Mouse (Mus musculus) adrenal gland, postnatal 4 days (tissue): ENCODE measurements around the gene Itpkc. TPM values are rescaled to one million over a fixed set of nuclear protein-coding genes. Genes with fewer than 3 reads are reported as not detected.

Source experiments
- DNase-seq, 2 experiments: peaks; one replicate each; pipeline ENCODE4 v3.0.0; 2021 to 2022; ENCODE audit warnings: low spot score in 2 of 2, mixed read lengths in 2 of 2
- microRNA-seq: library from miRNA; unstranded; fragments of <30 nt; microRNA quantifications from one replicate; pipeline ENCODE4 v1.2.0, GENCODE M21; 2021
- total RNA-seq, 2 experiments: library from RNA; stranded (reverse); gene quantifications; 2 replicates each; pipeline ENCODE4 v1.2.3; 2021

The Itpkc gene
- total RNA-seq, 2 experiments from 2014 or later, result 12.7 to 14.4 TPM

GRCm38 (mm10) chr7:27166229-27166613 lies 62.2 kb downstream of the Itpkc start:
- DNase-seq, result peak; percentile 82 to 84

- DNase-seq, result no peak
Observed at GRCm38 (mm10) chr7:27165696-27166095, 62.8 kb downstream of the Itpkc start.

- peak in 1 of 2 experiments; percentile 55 for DNase-seq
Observed at GRCm38 (mm10) chr7:27165007-27165655, 63.3 kb downstream of the Itpkc start.

DNA sequence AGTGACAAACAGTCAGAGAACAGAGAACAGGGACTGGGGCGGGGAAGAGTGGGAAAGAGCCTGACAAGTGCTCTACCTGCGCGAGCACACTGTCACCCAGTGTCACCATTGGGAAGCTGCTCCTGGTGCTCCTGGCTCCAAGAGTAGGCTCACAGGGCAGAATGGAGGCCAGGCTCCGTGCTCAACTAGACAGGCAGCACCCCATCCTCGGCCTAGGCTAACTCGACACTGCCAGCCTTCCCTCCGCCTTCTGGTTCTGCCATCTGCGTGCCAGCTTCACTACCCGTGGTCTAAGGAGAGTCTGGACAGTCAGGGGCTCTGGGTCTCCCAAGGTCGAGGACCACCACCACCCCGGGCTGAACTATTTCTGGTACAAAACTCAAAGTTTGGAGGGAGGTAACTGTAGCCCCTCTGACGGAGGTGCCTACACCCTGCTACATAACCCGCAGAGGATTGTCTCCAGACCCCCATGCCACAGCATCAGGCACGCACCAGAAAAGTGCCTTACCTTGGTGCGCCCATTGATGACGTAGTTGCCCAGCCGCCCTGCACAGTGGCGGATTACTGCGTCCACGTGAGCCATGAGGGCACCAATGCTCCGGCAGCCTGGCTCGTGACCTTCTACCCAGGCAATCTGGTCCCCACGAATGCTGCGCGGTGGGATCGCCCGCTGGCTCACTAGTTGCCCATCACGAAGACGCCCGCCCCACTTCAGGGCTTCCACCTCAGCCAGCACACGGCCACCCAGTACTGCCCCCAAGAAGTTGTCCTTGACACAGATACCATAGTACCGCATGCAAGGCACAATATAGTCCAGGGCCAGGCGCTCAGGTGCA lies 64.1 kb downstream of the Itpkc start:
- no peak for DNase-seq

- no peak for DNase-seq
Observed at GRCm38 (mm10) chr7:27163450-27163805, 65.0 kb downstream of the Itpkc start.

DNA sequence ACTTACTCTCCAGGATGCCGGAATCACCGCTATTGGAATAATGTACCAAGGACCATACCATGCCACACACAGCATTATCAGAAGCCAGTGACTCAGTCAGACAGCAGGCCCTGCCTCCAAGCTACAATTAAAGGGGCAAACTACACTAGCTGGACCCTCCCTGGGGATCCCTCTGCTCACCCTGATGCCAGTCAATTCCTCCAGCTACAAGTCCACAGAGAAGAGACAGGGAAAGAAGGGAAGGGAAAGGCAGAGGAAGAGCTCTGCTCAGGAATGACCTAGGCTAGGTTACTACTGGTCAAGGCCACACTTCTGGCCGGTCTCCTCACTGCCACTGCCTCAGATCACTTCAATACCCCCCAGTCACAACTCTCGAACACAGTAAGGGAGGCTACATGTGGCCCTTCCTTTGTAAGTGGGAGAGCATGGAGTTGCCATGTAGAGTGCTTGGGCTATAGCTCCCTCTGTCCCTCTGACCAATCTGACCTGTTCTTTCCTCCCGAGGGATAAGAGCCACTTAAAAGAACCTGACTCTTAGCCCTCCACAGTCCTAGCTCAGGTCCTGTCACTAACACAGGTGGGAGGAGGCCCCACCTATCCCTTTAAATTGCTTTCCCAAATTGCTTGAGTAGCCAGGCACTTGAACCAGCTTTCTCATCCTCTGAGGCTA lies 65.5 kb downstream of the Itpkc start:
- DNase-seq, result no peak

GRCm38 (mm10) chr7:27161744-27162143 lies 66.7 kb downstream of the Itpkc start:
- DNase-seq, result no peak

DNA sequence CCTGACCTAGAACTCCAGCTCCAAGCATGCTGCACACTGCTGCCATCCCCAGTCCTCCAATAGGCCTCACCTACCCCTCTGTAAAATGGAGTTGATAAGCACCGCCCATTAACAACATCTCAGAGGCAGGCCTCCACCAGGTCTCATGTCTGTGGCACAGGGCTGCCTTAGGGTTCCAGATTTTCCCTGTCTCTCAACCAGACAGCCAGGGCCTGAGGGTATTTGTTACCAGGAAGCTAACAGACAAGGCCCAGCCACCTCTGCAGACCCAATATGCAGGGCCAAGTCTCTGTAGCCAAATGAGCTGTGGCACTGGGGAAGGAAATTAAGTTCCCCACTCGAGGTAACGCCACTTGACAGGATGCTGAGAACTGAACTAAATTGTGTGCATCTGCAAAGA lies 67.5 kb downstream of the Itpkc start:
- no peak for DNase-seq

DNA sequence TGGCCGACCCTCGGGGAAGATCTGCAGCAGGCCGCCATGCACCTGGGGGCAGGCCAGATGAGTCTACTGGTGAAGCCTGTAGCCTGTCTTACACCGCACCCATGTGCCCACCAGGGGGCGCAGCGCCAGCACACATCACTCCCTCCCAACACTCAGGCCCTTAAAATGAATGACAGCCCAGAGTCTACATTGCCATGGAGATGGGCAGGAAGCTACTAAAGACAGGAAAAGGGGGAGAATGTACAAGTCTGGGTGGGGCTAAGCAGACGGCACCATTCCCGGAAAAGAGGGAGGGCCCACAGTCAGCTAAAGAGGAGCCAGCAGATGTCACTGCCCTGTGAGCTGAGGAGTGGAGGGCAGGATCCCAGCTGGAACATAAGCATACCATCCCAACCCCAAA lies 68.6 kb downstream of the Itpkc start:
- peak; percentile 68 to 73 for DNase-seq

DNA sequence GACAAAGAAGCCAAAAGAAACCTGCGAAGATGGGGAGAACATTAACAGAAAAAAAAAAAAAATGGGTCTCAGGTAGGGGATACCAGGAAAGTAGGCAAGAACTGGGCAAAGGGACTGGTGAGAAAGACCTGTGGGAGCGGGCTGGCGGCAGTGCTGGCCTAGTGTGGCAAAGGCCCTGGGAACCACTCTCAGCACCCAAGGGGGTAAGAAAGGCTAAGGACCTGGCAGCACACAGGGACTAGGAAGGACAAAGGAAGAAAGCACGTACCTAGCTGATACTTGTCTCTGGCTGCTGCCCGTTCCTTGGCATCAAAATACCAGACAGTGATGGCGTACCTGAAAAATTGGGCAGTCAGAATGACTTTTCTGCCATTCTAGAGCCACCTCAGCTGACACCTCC lies 69.2 kb downstream of the Itpkc start:
- no peak for DNase-seq

DNA sequence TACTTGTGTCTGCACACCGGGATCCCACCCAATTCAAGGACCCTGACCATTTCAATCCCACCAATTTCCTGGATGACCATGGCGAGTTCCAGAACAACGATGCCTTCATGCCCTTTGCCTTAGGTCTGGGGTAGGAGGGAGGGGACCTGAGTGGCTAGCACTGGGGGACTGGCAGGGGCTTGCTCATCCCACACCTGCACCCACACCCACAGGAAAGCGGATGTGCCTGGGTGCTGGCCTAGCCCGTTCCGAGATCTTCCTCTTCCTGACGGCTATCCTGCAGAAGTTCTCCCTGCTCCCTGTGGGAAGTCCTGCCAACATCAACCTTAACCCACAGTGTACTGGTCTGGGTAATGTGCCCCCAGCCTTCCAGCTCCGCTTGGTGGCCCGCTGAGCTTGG lies 70.3 kb downstream of the Itpkc start:
- DNase-seq, result no peak

Small RNAs within 50 kb of the gene (microRNA-seq; reads per million reads assigned to microRNA genes)
- not detected for gene Mir1191
- gene Mir3101, result 1.1 reads per million

Other genes with a start within 250 kb of the Itpkc start
- 10 to 100 TPM in 1 of 2 experiments, 1 to 10 TPM in 1; 2.1 to 16.2 TPM for gene Cyp2a12, start 199.6 kb downstream of the Itpkc start, total RNA-seq
- 100 to 1,000 TPM; 148 to 161 TPM for gene Cyp2f2, start 108.8 kb downstream of the Itpkc start, total RNA-seq
- not detected for gene Cyp2t4, start 74.9 kb downstream of the Itpkc start, total RNA-seq
- 100 to 1,000 TPM; 106 to 111 TPM for gene Egln2, start 61.9 kb downstream of the Itpkc start, total RNA-seq
- gene Rab4b, start 49.8 kb downstream of the Itpkc start, total RNA-seq, result 10 to 100 TPM; 53.3 to 60.8 TPM
- not detected for gene Gm21983, start 47.6 kb downstream of the Itpkc start, total RNA-seq
- 1 to 10 TPM in 1 of 2 experiments, under 1 TPM in 1; 0.62 to 2.3 TPM for gene Mia, start 47.5 kb downstream of the Itpkc start, total RNA-seq
- 10 to 100 TPM; 19.2 to 22.7 TPM for gene BC024978, start 32.9 kb downstream of the Itpkc start, total RNA-seq
- gene Snrpa, start 32.4 kb downstream of the Itpkc start, total RNA-seq, result 100 to 1,000 TPM; 102 to 104 TPM
- gene Coq8b, start 4.4 kb upstream of the Itpkc start, total RNA-seq, result 10 to 100 TPM; 37.1 to 42.0 TPM
- 10 to 100 TPM; 21.0 to 21.1 TPM for gene Numbl, start 29.8 kb upstream of the Itpkc start, total RNA-seq
- 100 to 1,000 TPM in 1 of 2 experiments, 10 to 100 TPM in 1; 95.4 to 102 TPM for gene Ltbp4, start 109.0 kb upstream of the Itpkc start, total RNA-seq
- 10 to 100 TPM; 22.9 to 31.7 TPM for gene Shkbp1, start 127.4 kb upstream of the Itpkc start, total RNA-seq
- gene Gm20479, start 128.8 kb upstream of the Itpkc start, total RNA-seq, result 1 to 10 TPM in 1 of 2 experiments, not detected in 1; 2.5 TPM
- gene Sptbn4, start 219.0 kb upstream of the Itpkc start, total RNA-seq, result 1 to 10 TPM; 1.2 to 1.4 TPM
- 10 to 100 TPM; 58.4 to 62.1 TPM for gene Blvrb, start 219.3 kb upstream of the Itpkc start, total RNA-seq
- gene Sertad3, start 245.1 kb upstream of the Itpkc start, total RNA-seq, result 10 to 100 TPM; 16.7 to 17.3 TPM